Mouse (Mus musculus) kidney, postnatal 0 days (tissue): ENCODE results near the gene Myh3. TPM values are rescaled to one million over a fixed set of nuclear protein-coding genes. Genes with fewer than 3 reads are reported as not detected.

Experiments
- ATAC-seq: fragments of 200-750 bp; cut with Nextera tagmentation; replicated peaks from 2 replicates; pipeline ENCODE4 v1.8.0; 2017; ENCODE audit warnings: low read depth, moderate number of reproducible peaks, moderate TSS enrichment, moderate library complexity; ENCODE audit not compliant: low FRiP score
- DNase-seq: peaks from one replicate; pipeline ENCODE4 v3.0.0-alpha.2; 2016; ENCODE audit warnings: low spot score
- H3K27ac ChIP-seq: fragments of 300-500 bp; sonication (generic); 2 replicates; pipeline ENCODE4 v1.5.1; 2014; ENCODE audit warnings: mild to moderate bottlenecking
- H3K27me3 ChIP-seq: fragments of 300-500 bp; sonication (generic); 2 replicates; pipeline ENCODE4 v1.6.1; 2014; ENCODE audit warnings: low read length, mixed read lengths; ENCODE audit not compliant: insufficient read depth
- H3K36me3 ChIP-seq: fragments of 300-500 bp; sonication (generic); 2 replicates; pipeline ENCODE4 v1.6.1; 2014; ENCODE audit warnings: low read length, mixed read lengths; ENCODE audit not compliant: insufficient read depth
- H3K4me1 ChIP-seq: fragments of 300-500 bp; sonication (generic); replicated peaks from 2 replicates; pipeline ENCODE4 v1.6.1; 2014; ENCODE audit warnings: antibody characterized with exemption, low read length, mixed read lengths; ENCODE audit not compliant: insufficient read depth
- H3K4me2 ChIP-seq: fragments of 300-500 bp; sonication (generic); 2 replicates; pipeline ENCODE4 v1.6.1; 2014; ENCODE audit warnings: mild to moderate bottlenecking, low read length, moderate library complexity, mixed read lengths
- H3K4me3 ChIP-seq: fragments of 300-500 bp; sonication (generic); replicated peaks from 2 replicates; pipeline ENCODE4 v1.5.1; 2014; ENCODE audit warnings: low read depth, low read length
- H3K9ac ChIP-seq: fragments of 300-500 bp; sonication (generic); 2 replicates; pipeline ENCODE4 v1.6.1; 2014; ENCODE audit warnings: low read depth, low read length
- H3K9me3 ChIP-seq: fragments of 300-500 bp; sonication (generic); replicated peaks from 2 replicates; pipeline ENCODE4 v1.6.1; 2016; ENCODE audit warnings: low read length, inconsistent platforms, mixed read lengths
- CTCF ChIP-seq: IDR thresholded peaks from 2 replicates; pipeline ENCODE4 v1.5.1; 2016; ENCODE audit warnings: antibody characterized with exemption, low read depth, mild to moderate bottlenecking, moderate library complexity
- WGBS: fragments of 180-500 bp; shearing (Covaris S2); extraction: QIAGEN DNeasy Blood & Tissue Kit; methylation state at CpG from one replicate; pipeline ENCODE4 v1.1.7; 2014; 5-methylcytosine and 5-hydroxymethylcytosine counted together
- polyA plus RNA-seq: library from polyadenylated mRNA; unstranded; fragments of >200 nt; fragmentation: Nextera tagmentation; extraction: Ambion mirVana; gene quantifications from 2 replicates; pipeline ENCODE4 v1.2.1, GENCODE M21; 2015

Gene Myh3
- polyA plus RNA-seq, 1 experiment from 2014 or later: 0.01 TPM

DNA sequence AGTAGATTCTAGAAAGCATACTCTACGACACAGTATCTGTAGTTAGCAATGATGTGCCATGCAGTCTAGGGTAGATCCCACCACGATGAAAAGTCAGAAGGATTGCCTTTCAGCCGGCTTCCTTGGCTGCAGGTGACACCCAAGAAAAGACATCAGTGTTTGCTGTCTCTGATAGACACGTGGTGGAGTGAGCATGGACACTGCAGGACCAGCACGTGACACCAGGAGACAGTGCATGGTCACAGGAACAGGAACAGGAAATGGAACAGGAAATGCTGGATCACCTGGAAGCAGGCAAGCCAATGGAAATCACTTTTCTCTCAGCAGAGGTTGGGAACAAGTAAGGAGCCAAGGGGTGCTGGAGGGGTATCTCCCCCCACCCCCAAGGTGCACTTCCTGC is 65.0 kb downstream of the Myh3 start:
- 77% methylated on average over 5 of the region's 5 CpGs for WGBS
- H3K9me3 ChIP-seq: no peaks in the 10 kb centered on the region
- H3K4me1 ChIP-seq: no peaks in the 10 kb centered on the region
- no peak for ATAC-seq
- H3K27ac ChIP-seq: no peak overlapping the region
- no peak overlapping the region for H3K4me3 ChIP-seq
- H3K36me3 ChIP-seq: no peaks in the 10 kb centered on the region
- DNase-seq: no peak
- H3K27me3 ChIP-seq: no peaks in the 10 kb centered on the region
- H3K9ac ChIP-seq: no peak overlapping the region
- no peak overlapping the region for H3K4me2 ChIP-seq
- TF ChIP-seq CTCF: no peak

GRCm38 (mm10) chr11:67143863-67144498 is 65.9 kb downstream of the Myh3 start:
- no peak overlapping the region for H3K9ac ChIP-seq
- no peak for DNase-seq
- no peak overlapping the region for H3K4me2 ChIP-seq
- WGBS: 77% methylated on average over 4 of the region's 4 CpGs
- TF ChIP-seq CTCF: no peak
- no peak overlapping the region for H3K27ac ChIP-seq
- no peak for ATAC-seq
- H3K9me3 ChIP-seq: no peaks in the 10 kb centered on the region
- no peaks in the 10 kb centered on the region for H3K27me3 ChIP-seq
- H3K4me3 ChIP-seq: no peak overlapping the region
- no peaks in the 10 kb centered on the region for H3K36me3 ChIP-seq
- no peaks in the 10 kb centered on the region for H3K4me1 ChIP-seq

GRCm38 (mm10) chr11:67144559-67145265 is 66.6 kb downstream of the Myh3 start:
- Histone ChIP-seq H3K4me3 (no peak overlapping the region), H3K27ac (no peak overlapping the region), H3K9ac (no peak overlapping the region), H3K27me3 (no peaks in the 10 kb centered on the region), H3K4me1 (no peaks in the 10 kb centered on the region), H3K36me3 (no peaks in the 10 kb centered on the region), H3K4me2 (no peak overlapping the region), H3K9me3 (no peaks in the 10 kb centered on the region)
- no peak for DNase-seq
- no peak for ATAC-seq
- WGBS: 72% methylated on average over 6 of the region's 6 CpGs
- TF ChIP-seq CTCF: no peak

- Histone ChIP-seq H3K27ac (no peak overlapping the region), H3K36me3 (no peaks in the 10 kb centered on the region), H3K4me1 (no peaks in the 10 kb centered on the region), H3K9ac (no peak overlapping the region), H3K4me3 (no peak overlapping the region), H3K4me2 (no peak overlapping the region), H3K27me3 (no peaks in the 10 kb centered on the region), H3K9me3 (no peaks in the 10 kb centered on the region)
- TF ChIP-seq CTCF: no peak
- 89% methylated on average over 5 of the region's 5 CpGs for WGBS
- ATAC-seq (no peak), DNase-seq (no peak)
Observed at GRCm38 (mm10) chr11:67145482-67146408, 67.6 kb downstream of the Myh3 start.

- 91% methylated on average over 4 of the region's 4 CpGs for WGBS
- H3K4me1 ChIP-seq: no peaks in the 10 kb centered on the region
Observed at GRCm38 (mm10) chr11:67146409-67147282, 68.5 kb downstream of the Myh3 start.

More at GRCm38 (mm10) chr11:67146409-67147282, 68.5 kb downstream of the Myh3 start:
- Histone ChIP-seq H3K9ac (no peak overlapping the region), H3K4me2 (no peak overlapping the region), H3K4me3 (no peak overlapping the region), H3K9me3 (no peaks in the 10 kb centered on the region), H3K27ac (no peak overlapping the region), H3K36me3 (no peaks in the 10 kb centered on the region), H3K27me3 (no peaks in the 10 kb centered on the region)
- TF ChIP-seq CTCF: no peak
- ATAC-seq (no peak), DNase-seq (no peak)
